21 mouse cellular contexts compared by ENCODE assay signal in the genomic region with DNA sequence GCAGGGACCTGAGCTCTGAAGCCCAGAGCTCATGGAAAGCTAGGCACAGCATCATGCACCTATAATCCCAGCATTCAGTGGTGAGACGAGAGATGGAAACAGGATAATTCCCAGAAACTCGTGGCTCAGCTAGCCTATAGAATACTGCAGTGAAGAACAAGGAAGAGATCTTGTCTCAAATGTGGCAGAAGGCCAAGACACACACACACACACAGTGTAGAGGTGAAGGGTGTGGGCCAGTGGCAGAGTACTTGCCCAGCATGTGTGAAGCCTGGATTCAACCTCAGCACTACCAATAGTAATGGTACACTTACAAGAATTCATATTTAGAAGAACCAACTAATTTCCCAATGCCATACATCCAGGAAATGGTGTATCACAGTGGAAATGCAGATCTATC.
"Had no signal": no experiment of that assay in that cellular context is flagged by ENCODE, and none has a peak within 500 bp of the region (broad histone marks: within the 10 kb centered on the region; RNA-seq: fewer than 3 reads in every experiment).

No protein-coding gene starts in this region.

- H3K4me3 ChIP-seq: kidney, embryonic 15.5 days; layer of hippocampus, adult 2 months; left cerebral cortex, adult 2 months; liver, embryonic 13.5 days; midbrain, embryonic 12.5 days; midbrain, embryonic 15.5 days; neural tube, embryonic 12.5 days; neural tube, embryonic 15.5 days had no signal

- H3K27me3 ChIP-seq: kidney, embryonic 15.5 days; liver, embryonic 13.5 days; midbrain, embryonic 12.5 days; midbrain, embryonic 15.5 days; neural tube, embryonic 12.5 days; neural tube, embryonic 15.5 days had no signal

- DNase-seq: kidney, adult 11 months; kidney, adult 8-10 months; kidney, postnatal 10 days; kidney, postnatal 36 days; layer of hippocampus, adult 9-11 months; layer of hippocampus, postnatal 36 days; liver, embryonic 13.5 days; lung, embryonic 14.5 days; right cerebral cortex, adult 18-20 months; right cerebral cortex, postnatal 14 days; right cerebral cortex, postnatal 4 days; thymus, postnatal 25 days had no signal

- ATAC-seq: lung, postnatal 0 days; midbrain, embryonic 15.5 days had no signal

- H3K9me3 ChIP-seq: kidney, embryonic 15.5 days; liver, embryonic 13.5 days; midbrain, embryonic 12.5 days; midbrain, embryonic 15.5 days; neural tube, embryonic 12.5 days; neural tube, embryonic 15.5 days had no signal

- H3K4me2 ChIP-seq: kidney, embryonic 15.5 days; liver, embryonic 13.5 days; lung, embryonic 14.5 days; midbrain, embryonic 12.5 days; midbrain, embryonic 15.5 days; neural tube, embryonic 12.5 days; neural tube, embryonic 15.5 days had no signal

- H3K27ac ChIP-seq: kidney, embryonic 15.5 days; layer of hippocampus, adult 2 months; left cerebral cortex, adult 2 months; liver, embryonic 13.5 days; macrophage; midbrain, embryonic 12.5 days; neural tube, embryonic 12.5 days; neural tube, embryonic 15.5 days had no signal

- H3K36me3 ChIP-seq: kidney, embryonic 15.5 days; liver, embryonic 13.5 days; midbrain, embryonic 12.5 days; midbrain, embryonic 15.5 days; neural tube, embryonic 12.5 days; neural tube, embryonic 15.5 days had no signal

- H3K4me1 ChIP-seq: kidney, embryonic 15.5 days; liver, embryonic 13.5 days; midbrain, embryonic 12.5 days; midbrain, embryonic 15.5 days; neural tube, embryonic 12.5 days; neural tube, embryonic 15.5 days had no signal

- H3K9ac ChIP-seq: kidney, embryonic 15.5 days; liver, embryonic 13.5 days; lung, embryonic 14.5 days; midbrain, embryonic 12.5 days; midbrain, embryonic 15.5 days; neural tube, embryonic 12.5 days; neural tube, embryonic 15.5 days had no signal
